Mouse (Mus musculus): Measurements from ENCODE around the gene Suco.

DNA sequence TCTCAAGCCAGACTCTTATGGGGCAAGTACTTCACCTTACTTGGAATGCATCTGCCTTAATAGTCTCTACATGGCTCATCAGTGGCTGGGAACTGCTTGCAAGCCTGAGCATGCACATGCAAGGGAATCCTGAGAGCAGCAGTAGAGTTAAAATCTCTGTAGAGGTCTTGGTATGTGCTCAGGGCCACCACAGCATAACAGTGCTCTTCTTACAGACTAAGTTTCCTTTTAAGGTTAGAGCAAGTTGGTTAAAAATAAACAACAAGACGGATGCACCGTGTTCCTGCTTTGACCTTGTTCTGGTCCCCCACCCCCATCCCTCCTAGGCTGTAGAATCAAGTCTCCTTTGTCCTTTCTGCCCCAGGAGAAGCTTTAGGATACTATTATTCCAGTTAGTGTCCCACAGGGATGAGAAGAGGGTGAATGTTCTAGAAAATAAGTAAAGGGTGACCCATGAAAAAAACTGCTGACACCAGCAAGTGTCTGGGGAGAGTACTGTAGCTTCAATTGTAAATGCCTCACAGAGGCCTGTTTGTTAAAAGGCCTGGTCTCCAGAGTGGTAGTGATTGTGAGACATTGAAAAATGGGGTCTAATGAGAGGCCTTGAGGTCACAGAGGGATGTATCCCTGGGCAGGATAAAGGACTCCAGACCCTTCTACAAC lies 31.4 kb upstream of the Suco start:
- TF ChIP-seq EP300 (IDR thresholded peaks at IDR 0.05; ENCODE audit: insufficient read depth, low read depth, low read length) (no peak), POLR2A (IDR thresholded peaks at IDR 0.05; ENCODE audit: insufficient read depth, low read length) (no peak), CTCF (IDR thresholded peaks at IDR 0.05; ENCODE audit: low read depth, low read length) (no peak)
